Mouse (Mus musculus): Measurements from ENCODE around the gene Gata2. TPM values are rescaled to one million over a fixed set of nuclear protein-coding genes. Genes with fewer than 3 reads are reported as not detected.

Gene Gata2
- polyA plus RNA-seq, 1 experiment from 2014 or later = 28.6 TPM

- peak; percentile 86 for DNase-seq (ENCODE audit: low spot score, missing footprints)
- no peak overlapping the region for H3K9ac ChIP-seq (ENCODE audit: low read length)
- H3K27ac ChIP-seq (ENCODE audit: low read depth, low read length) = peak overlapping the region; percentile 36; the same call in 1 of the 2 replicates
- no peaks in the 10 kb centered on the region for H3K9me3 ChIP-seq (ENCODE audit: control insufficient read depth, low read length)
- no peak overlapping the region for H3K4me3 ChIP-seq (ENCODE audit: low read depth, low read length)
- ATAC-seq (ENCODE audit: low FRiP score) = no peak
- peaks cover 27% of the 10 kb centered on the region for H3K4me1 ChIP-seq (ENCODE audit: control insufficient read depth, insufficient read depth, low read length)
- H3K36me3 ChIP-seq (ENCODE audit: control insufficient read depth, insufficient read depth, low read length) = no peaks in the 10 kb centered on the region
- 9% methylated on average over 4 of the region's 4 CpGs for WGBS
- peaks cover 93% of the 10 kb centered on the region for H3K27me3 ChIP-seq (ENCODE audit: control insufficient read depth, insufficient read depth, low read length)
- H3K4me2 ChIP-seq = no peak overlapping the region
These were observed 2.1 kb upstream of the Gata2 start for GRCm38 (mm10) chr6:88191411-88192070.

- Histone ChIP-seq H3K9ac (ENCODE audit: low read length) (no peak overlapping the region), H3K4me1 (ENCODE audit: control insufficient read depth, insufficient read depth, low read length) (peaks cover 34% of the 10 kb centered on the region), H3K9me3 (ENCODE audit: control insufficient read depth, low read length) (no peaks in the 10 kb centered on the region), H3K36me3 (ENCODE audit: control insufficient read depth, insufficient read depth, low read length) (no peaks in the 10 kb centered on the region), H3K27ac (ENCODE audit: low read depth, low read length) (no peak overlapping the region), H3K27me3 (ENCODE audit: control insufficient read depth, insufficient read depth, low read length) (peaks cover 99% of the 10 kb centered on the region), H3K4me3 (ENCODE audit: low read depth, low read length) (no peak overlapping the region), H3K4me2 (no peak overlapping the region)
- 6% methylated on average over 8 of the region's 8 CpGs for WGBS
- ATAC-seq (ENCODE audit: low FRiP score) = no peak
- peak; percentile 90 for DNase-seq (ENCODE audit: low spot score, missing footprints)
These were observed 935 bp upstream of the Gata2 start for GRCm38 (mm10) chr6:88192756-88193155.

GRCm38 (mm10) chr6:88194053-88194977, 624 bp downstream of the Gata2 start:
- peaks cover 99% of the 10 kb centered on the region for H3K27me3 ChIP-seq (ENCODE audit: control insufficient read depth, insufficient read depth, low read length)
- peak overlapping the region; percentile 50 for H3K27ac ChIP-seq (ENCODE audit: low read depth, low read length)
- H3K4me2 ChIP-seq = peak overlapping the region; percentile 41
- under 1% methylated on average over 58 of the region's 58 CpGs for WGBS
- DNase-seq (ENCODE audit: low spot score, missing footprints) (peak; percentile 96), ATAC-seq (ENCODE audit: low FRiP score) (no peak)
- no peaks in the 10 kb centered on the region for H3K36me3 ChIP-seq (ENCODE audit: control insufficient read depth, insufficient read depth, low read length)
- H3K9ac ChIP-seq (ENCODE audit: low read length) = peak overlapping the region; percentile 50
- H3K9me3 ChIP-seq (ENCODE audit: control insufficient read depth, low read length) = no peaks in the 10 kb centered on the region
- peak overlapping the region; percentile 34 for H3K4me3 ChIP-seq (ENCODE audit: low read depth, low read length)
- H3K4me1 ChIP-seq (ENCODE audit: control insufficient read depth, insufficient read depth, low read length) = peaks cover 37% of the 10 kb centered on the region

- peak overlapping the region; percentile 50 for H3K9ac ChIP-seq (ENCODE audit: low read length)
- H3K4me2 ChIP-seq = peak overlapping the region; percentile 14
- H3K27ac ChIP-seq (ENCODE audit: low read depth, low read length) = peak overlapping the region; percentile 50; the same call in 1 of the 2 replicates
- H3K9me3 ChIP-seq (ENCODE audit: control insufficient read depth, low read length) = no peaks in the 10 kb centered on the region
- peak overlapping the region; percentile 34 for H3K4me3 ChIP-seq (ENCODE audit: low read depth, low read length)
- peak; percentile 96 for DNase-seq (ENCODE audit: low spot score, missing footprints)
- peaks cover 40% of the 10 kb centered on the region for H3K4me1 ChIP-seq (ENCODE audit: control insufficient read depth, insufficient read depth, low read length)
- H3K36me3 ChIP-seq (ENCODE audit: control insufficient read depth, insufficient read depth, low read length) = no peaks in the 10 kb centered on the region
- peaks cover 100% of the 10 kb centered on the region for H3K27me3 ChIP-seq (ENCODE audit: control insufficient read depth, insufficient read depth, low read length)
- no peak for ATAC-seq (ENCODE audit: low FRiP score)
- WGBS = 4% methylated on average over 7 of the region's 7 CpGs
These were observed 1.3 kb downstream of the Gata2 start for GRCm38 (mm10) chr6:88194978-88195325.

DNA sequence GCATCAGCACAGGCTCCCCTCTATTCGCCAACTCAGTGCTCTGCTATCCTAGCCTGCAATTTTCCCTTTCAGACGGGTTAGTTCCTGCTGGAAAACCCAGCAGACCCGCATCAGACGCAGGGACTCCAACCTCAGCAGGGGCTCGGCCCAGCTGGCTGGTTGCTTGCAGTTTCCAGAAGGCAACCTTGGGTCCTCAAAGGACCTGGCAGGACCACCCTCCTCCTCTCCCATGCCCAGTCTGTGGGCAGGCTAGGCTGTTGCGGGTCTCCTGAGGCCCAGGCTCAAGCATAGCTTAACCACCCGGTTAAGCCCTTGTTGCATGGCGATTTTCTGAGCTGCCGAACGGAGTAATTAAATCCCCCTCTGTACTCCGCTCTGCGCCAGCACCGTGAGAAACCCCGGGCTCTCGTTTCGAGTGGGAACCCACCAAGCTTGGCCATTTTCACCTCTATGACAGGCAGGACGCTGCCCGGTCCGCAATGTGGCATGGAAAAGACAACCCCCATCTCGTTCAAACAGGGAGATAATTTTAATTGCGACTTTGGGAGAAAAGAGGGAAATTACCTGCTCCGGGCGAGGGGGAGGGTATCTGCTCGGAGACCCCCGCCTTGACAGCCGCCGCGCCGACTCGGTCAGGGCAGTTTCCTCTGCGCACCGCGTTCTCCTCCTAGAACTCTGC, 2.5 kb downstream of the Gata2 start:
- H3K9me3 ChIP-seq (ENCODE audit: control insufficient read depth, low read length) = no peaks in the 10 kb centered on the region
- H3K36me3 ChIP-seq (ENCODE audit: control insufficient read depth, insufficient read depth, low read length) = no peaks in the 10 kb centered on the region
- peak overlapping the region; percentile 45 for H3K9ac ChIP-seq (ENCODE audit: low read length)
- H3K4me1 ChIP-seq (ENCODE audit: control insufficient read depth, insufficient read depth, low read length) = peaks cover 30% of the 10 kb centered on the region
- no peak for ATAC-seq (ENCODE audit: low FRiP score)
- peak; percentile 96 for DNase-seq (ENCODE audit: low spot score, missing footprints)
- WGBS = 2% methylated on average over 33 of the region's 33 CpGs
- peaks cover 100% of the 10 kb centered on the region for H3K27me3 ChIP-seq (ENCODE audit: control insufficient read depth, insufficient read depth, low read length)
- H3K4me3 ChIP-seq (ENCODE audit: low read depth, low read length) = peak overlapping the region; percentile 34
- peak overlapping the region; percentile 57 for H3K4me2 ChIP-seq
- H3K27ac ChIP-seq (ENCODE audit: low read depth, low read length) = no peak overlapping the region

- Histone ChIP-seq H3K27ac (ENCODE audit: low read depth, low read length) (no peak overlapping the region), H3K4me1 (ENCODE audit: control insufficient read depth, insufficient read depth, low read length) (peaks cover 30% of the 10 kb centered on the region)
- WGBS = under 1% methylated on average over 41 of the region's 44 CpGs
These were observed 3.1 kb downstream of the Gata2 start for GRCm38 (mm10) chr6:88196733-88197312.

GRCm38 (mm10) chr6:88197313-88198069, 3.8 kb downstream of the Gata2 start:
- H3K4me2 ChIP-seq = peak overlapping the region; percentile 57
- no peak overlapping the region for H3K27ac ChIP-seq (ENCODE audit: low read depth, low read length)
- peak; percentile 94 for DNase-seq (ENCODE audit: low spot score, missing footprints)
- under 1% methylated on average over 39 of the region's 39 CpGs for WGBS
- peaks cover 100% of the 10 kb centered on the region for H3K27me3 ChIP-seq (ENCODE audit: control insufficient read depth, insufficient read depth, low read length)
- H3K9me3 ChIP-seq (ENCODE audit: control insufficient read depth, low read length) = no peaks in the 10 kb centered on the region
- no peaks in the 10 kb centered on the region for H3K36me3 ChIP-seq (ENCODE audit: control insufficient read depth, insufficient read depth, low read length)
- peak overlapping the region; percentile 45; the same call in 1 of the 2 replicates for H3K9ac ChIP-seq (ENCODE audit: low read length)
- H3K4me3 ChIP-seq (ENCODE audit: low read depth, low read length) = peak overlapping the region; percentile 34
- no peak for ATAC-seq (ENCODE audit: low FRiP score)
- peaks cover 30% of the 10 kb centered on the region for H3K4me1 ChIP-seq (ENCODE audit: control insufficient read depth, insufficient read depth, low read length)

More at GRCm38 (mm10) chr6:88196733-88197312, 3.1 kb downstream of the Gata2 start:
- H3K4me2 ChIP-seq = peak overlapping the region; percentile 57
- peaks cover 100% of the 10 kb centered on the region for H3K27me3 ChIP-seq (ENCODE audit: control insufficient read depth, insufficient read depth, low read length)
- H3K36me3 ChIP-seq (ENCODE audit: control insufficient read depth, insufficient read depth, low read length) = no peaks in the 10 kb centered on the region
- ATAC-seq (ENCODE audit: low FRiP score) = no peak
- H3K9ac ChIP-seq (ENCODE audit: low read length) = peak overlapping the region; percentile 45
- peak; percentile 97 for DNase-seq (ENCODE audit: low spot score, missing footprints)
- no peaks in the 10 kb centered on the region for H3K9me3 ChIP-seq (ENCODE audit: control insufficient read depth, low read length)
- H3K4me3 ChIP-seq (ENCODE audit: low read depth, low read length) = peak overlapping the region; percentile 34
